Mouse (Mus musculus) E14TG2a.4 (cell line): ENCODE results near the gene Galk2.

Source experiments
- H3K27me3 ChIP-seq: 2 replicates; pipeline ENCODE4 v1.6.1; 2014; ENCODE audit warnings: low read length, control low read depth; ENCODE audit not compliant: insufficient read depth
- H3K36me3 ChIP-seq: 2 replicates; pipeline ENCODE4 v1.6.1; 2014; ENCODE audit warnings: low read length, control low read depth; ENCODE audit not compliant: insufficient read depth
- H3K4me1 ChIP-seq: replicated peaks from 2 replicates; pipeline ENCODE4 v1.6.1; 2014; ENCODE audit warnings: low read depth, low read length, control low read depth
- H3K4me3 ChIP-seq: replicated peaks from 2 replicates; pipeline ENCODE4 v1.5.1; 2014; ENCODE audit warnings: mild to moderate bottlenecking, low read length
- H3K9me3 ChIP-seq: 2 replicates; pipeline ENCODE4 v1.6.1; 2014; ENCODE audit warnings: low read length, control low read depth
- CTCF ChIP-seq: conservative IDR thresholded peaks from 2 replicates; pipeline ENCODE4 v1.5.1; 2014; ENCODE audit warnings: low read length
- NANOG ChIP-seq: IDR thresholded peaks from 2 replicates; pipeline ENCODE4 v1.6.1; 2014; ENCODE audit warnings: borderline replicate concordance, low read length, mixed read lengths
- POU5F1 ChIP-seq: IDR thresholded peaks from 2 replicates; pipeline ENCODE4 v1.6.1; 2014; ENCODE audit warnings: low read length, borderline replicate concordance

Galk2 gene

DNA sequence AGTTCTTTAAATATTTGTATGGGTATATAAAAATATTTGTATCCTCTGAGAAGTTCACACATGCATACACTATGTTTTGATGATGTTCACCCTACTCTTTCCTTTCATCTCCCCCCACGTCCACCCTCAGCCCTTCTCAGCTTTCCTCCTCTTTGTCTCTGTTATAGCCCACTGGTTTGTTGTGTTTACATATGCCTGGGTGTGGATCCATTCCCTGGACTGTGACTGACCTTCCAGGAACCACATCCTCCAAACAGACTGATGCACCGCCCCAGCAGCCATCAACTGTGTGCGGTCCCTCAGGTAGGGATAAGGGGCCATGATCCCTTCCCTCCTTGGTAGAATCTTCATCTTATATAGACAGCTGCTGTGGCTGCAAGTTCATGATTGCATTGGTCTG is 11.2 kb downstream of the Galk2 start:
- TF ChIP-seq CTCF (no peak), NANOG (no peak), POU5F1 (no peak)
- H3K4me3 ChIP-seq = no peak overlapping the region

DNA sequence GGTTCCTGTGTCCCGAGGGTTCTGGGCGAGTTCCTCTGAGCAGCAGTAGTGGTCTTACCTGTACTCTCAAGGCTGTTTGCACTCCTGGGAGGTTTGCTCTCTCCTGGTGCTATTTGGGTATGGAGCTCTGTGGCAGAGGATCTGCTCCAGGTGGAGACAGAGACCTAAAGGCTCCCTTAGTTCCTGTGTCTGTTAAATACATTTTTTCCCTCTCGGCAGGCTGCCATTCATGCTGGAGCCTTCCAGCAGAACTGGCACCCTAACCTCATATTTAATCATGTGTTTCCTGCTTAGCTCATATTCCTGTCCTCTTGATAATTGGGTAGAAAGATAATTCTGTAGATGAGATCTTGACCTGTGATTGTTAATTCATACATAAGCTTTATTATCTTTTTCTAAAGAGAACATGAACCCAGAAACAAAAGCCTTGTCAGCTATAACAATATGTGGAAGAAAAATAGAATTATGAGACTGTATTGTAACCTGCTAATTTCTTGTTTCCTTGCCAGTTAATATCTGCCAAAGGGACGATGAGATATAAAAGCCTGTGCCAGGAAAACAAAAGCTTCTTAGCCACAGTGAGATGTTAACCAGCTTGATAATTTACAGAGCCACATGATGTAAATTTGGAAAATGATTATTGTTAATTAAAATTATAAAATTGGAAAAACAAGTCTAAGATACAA is 27.1 kb downstream of the Galk2 start:
- Histone ChIP-seq H3K27me3 (no peaks in the 10 kb centered on the region), H3K36me3 (no peaks in the 10 kb centered on the region), H3K9me3 (peaks cover 2% of the 10 kb centered on the region; the same call in 1 of the 2 replicates), H3K4me1 (no peaks in the 10 kb centered on the region), H3K4me3 (no peak overlapping the region)
- TF ChIP-seq CTCF (no peak), POU5F1 (no peak), NANOG (no peak)

More for the DNA sequence above, 11.2 kb downstream of the Galk2 start:
- H3K4me1 ChIP-seq = peaks cover 33% of the 10 kb centered on the region
- peaks cover 12% of the 10 kb centered on the region for H3K36me3 ChIP-seq
- no peaks in the 10 kb centered on the region for H3K27me3 ChIP-seq
- no peaks in the 10 kb centered on the region for H3K9me3 ChIP-seq

DNA sequence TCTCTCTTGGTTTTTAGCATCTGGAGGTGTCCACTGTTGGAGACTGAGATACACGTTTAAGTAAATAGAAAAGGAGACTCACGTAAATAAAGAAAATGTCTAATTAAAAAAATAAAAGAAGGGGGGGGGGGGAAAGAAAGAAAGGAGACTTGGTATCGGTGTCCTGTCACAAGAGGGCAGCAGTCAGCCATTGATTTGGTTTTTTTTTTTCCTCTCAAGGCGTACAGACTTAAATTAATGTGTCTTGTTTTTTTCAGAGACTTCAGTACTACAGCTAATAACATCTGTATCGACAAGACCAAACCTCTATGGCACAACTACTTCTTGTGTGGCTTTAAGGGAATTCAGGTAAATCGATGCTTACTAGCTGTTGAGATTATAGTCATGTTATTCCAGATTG is 34.2 kb downstream of the Galk2 start:
- Histone ChIP-seq H3K27me3 (no peaks in the 10 kb centered on the region), H3K36me3 (peaks cover 18% of the 10 kb centered on the region), H3K9me3 (no peaks in the 10 kb centered on the region), H3K4me1 (peaks cover 6% of the 10 kb centered on the region; the same call in 1 of the 2 replicates), H3K4me3 (no peak overlapping the region)
- TF ChIP-seq CTCF (peak; percentile 22; the same call in 1 of the 2 replicates), POU5F1 (no peak), NANOG (no peak)

GRCm38 (mm10) chr2:125895099-125895498 is 36.2 kb downstream of the Galk2 start:
- Histone ChIP-seq H3K4me3 (no peak overlapping the region), H3K36me3 (peaks cover 23% of the 10 kb centered on the region), H3K9me3 (no peaks in the 10 kb centered on the region), H3K4me1 (peaks cover 6% of the 10 kb centered on the region; the same call in 1 of the 2 replicates), H3K27me3 (no peaks in the 10 kb centered on the region)
- TF ChIP-seq POU5F1 (no peak), CTCF (no peak), NANOG (no peak)

DNA sequence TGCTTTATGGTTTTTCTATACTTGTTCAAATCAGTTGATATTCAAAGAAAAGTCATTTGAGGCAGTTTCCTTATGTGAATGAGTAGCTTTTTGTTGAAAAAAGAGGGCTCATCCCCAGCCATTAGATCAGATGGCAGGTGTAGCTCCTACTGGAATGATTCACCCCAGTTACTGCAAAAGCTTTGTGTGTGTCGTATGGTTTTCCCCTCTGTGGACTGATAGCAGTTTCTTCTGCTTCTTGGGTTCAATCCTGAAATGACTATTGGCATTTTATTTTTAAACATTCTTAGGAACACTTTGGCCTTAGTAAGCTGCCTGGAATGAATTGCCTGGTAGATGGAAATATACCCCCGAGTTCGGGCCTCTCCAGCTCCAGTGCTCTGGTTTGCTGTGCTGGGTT is 37.4 kb downstream of the Galk2 start:
- Histone ChIP-seq H3K36me3 (peaks cover 34% of the 10 kb centered on the region), H3K9me3 (no peaks in the 10 kb centered on the region), H3K4me3 (no peak overlapping the region), H3K4me1 (peaks cover 5% of the 10 kb centered on the region; the same call in 1 of the 2 replicates), H3K27me3 (no peaks in the 10 kb centered on the region)
- TF ChIP-seq POU5F1 = no peak
- TF ChIP-seq NANOG = no peak
- TF ChIP-seq CTCF = no peak

DNA sequence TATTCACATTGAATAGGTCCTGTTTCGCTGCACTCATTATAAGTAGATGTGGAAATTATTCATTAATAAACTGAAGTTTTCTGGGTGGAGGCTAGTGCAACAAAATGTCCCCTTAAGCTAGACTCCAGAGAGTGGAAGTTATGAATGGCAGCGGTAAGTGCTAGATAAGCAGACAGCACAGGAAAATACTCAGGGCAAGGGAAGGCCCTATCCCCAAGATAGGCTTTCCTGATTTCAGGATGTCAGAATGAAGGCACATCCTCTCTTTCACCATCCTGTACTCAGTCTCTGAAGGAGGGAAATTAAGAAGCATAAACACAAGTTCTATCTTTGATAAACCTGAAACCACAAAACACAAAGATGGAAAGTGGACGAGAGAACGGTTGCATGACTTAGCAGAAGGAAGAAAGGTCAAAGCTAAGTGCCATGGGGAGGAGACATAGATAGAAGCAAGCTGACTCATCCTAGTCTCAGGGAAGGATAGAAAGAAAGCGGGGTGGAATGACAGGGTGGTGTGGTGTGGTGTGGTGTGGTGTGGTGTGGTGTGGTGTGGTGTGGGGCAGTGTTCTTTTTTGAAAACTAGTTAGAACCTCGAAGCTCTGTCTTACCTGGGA is 42.0 kb downstream of the Galk2 start:
- TF ChIP-seq NANOG = no peak
- TF ChIP-seq POU5F1 = no peak
- no peak for TF ChIP-seq CTCF
- H3K9me3 ChIP-seq = no peaks in the 10 kb centered on the region
- H3K4me1 ChIP-seq = no peaks in the 10 kb centered on the region
- no peaks in the 10 kb centered on the region for H3K27me3 ChIP-seq
- no peak overlapping the region for H3K4me3 ChIP-seq
- H3K36me3 ChIP-seq = peaks cover 47% of the 10 kb centered on the region

GRCm38 (mm10) chr2:125901426-125901825 is 42.5 kb downstream of the Galk2 start:
- Histone ChIP-seq H3K4me1 (no peaks in the 10 kb centered on the region), H3K9me3 (no peaks in the 10 kb centered on the region), H3K27me3 (no peaks in the 10 kb centered on the region), H3K4me3 (no peak overlapping the region), H3K36me3 (peaks cover 45% of the 10 kb centered on the region)
- TF ChIP-seq CTCF (no peak), NANOG (no peak), POU5F1 (no peak)

- Histone ChIP-seq H3K4me1 (no peaks in the 10 kb centered on the region), H3K4me3 (no peak overlapping the region), H3K36me3 (peaks cover 18% of the 10 kb centered on the region), H3K9me3 (no peaks in the 10 kb centered on the region), H3K27me3 (no peaks in the 10 kb centered on the region)
- TF ChIP-seq CTCF (no peak), POU5F1 (no peak), NANOG (no peak)
Observed at GRCm38 (mm10) chr2:125906407-125907066, 47.6 kb downstream of the Galk2 start.
